Mouse (Mus musculus) testis, adult 2 months (tissue): ENCODE measurements at regions not wholly inside any gene's neighbourhood (a gene's known extent, or its start where the extent isn't known, plus 50 kb on each side); places are given as distances from the start of the nearest gene placed in this dataset.

Source experiments
- CTCF ChIP-seq: fragments of 200-500 bp; IDR thresholded peaks from 2 replicates; pipeline ENCODE4 v1.5.1; 2012; ENCODE audit warnings: low read depth, mild to moderate bottlenecking, inconsistent platforms, low read length, moderate library complexity; ENCODE audit not compliant: control insufficient read depth, insufficient read depth, insufficient replicate concordance
- POLR2A ChIP-seq: fragments of 200-500 bp; IDR thresholded peaks from 2 replicates; pipeline ENCODE4 v1.6.1; 2012; ENCODE audit warnings: low read depth, mild to moderate bottlenecking, inconsistent platforms, low read length, moderate library complexity; ENCODE audit not compliant: control insufficient read depth

DNA sequence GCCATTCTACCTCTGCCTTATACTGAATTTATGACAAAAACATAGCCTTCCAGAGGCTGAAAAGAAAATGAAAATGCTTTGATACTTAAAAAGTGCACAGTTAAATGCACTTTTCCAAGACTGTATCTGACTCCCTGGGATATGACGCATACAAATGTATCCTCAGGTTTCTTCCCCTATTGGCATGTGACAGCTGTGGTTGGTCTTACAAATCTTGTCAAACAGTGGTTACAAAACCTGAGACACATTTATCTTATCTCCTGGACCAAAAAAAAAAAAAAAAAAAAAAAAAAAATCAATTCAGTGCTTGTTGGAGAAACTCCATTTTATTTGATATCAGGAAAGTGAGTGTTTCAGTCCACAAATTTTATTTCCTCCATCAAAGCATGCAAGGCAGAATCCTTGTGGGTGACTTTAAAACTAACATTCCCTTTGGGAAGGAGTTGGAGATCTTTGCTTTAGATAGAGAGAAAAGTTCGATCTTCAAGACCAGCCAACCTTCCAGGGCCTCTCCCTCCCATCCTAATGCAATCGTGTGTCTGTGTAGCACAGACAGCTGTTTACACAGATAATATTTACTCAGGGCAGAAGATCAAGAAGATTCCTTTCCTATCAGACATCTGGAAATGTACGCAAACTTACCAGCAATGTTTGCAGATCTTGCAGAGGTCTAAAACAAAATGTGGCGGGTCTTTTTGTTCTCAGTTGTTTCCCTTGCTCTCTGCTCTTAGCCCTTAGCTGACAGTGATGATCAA is 103.0 kb downstream of the Pxdc1 start:
- TF ChIP-seq CTCF = no peak
- no peak for TF ChIP-seq POLR2A
